Mouse (Mus musculus) heart, embryonic 10.5 days (tissue): ENCODE data around the gene Gsto2. TPM values are rescaled to one million over a fixed set of nuclear protein-coding genes. Genes with fewer than 3 reads are reported as not detected.

ENCODE experiments used
- DNase-seq: peaks from one replicate; pipeline ENCODE4 v3.0.0-alpha.2; 2017; ENCODE audit warnings: low spot score
- H3K27ac ChIP-seq: fragments of 300-500 bp; sonication (generic); 2 replicates; pipeline ENCODE4 v1.5.1; 2016; ENCODE audit warnings: mild to moderate bottlenecking
- H3K27me3 ChIP-seq: fragments of 300-500 bp; sonication (generic); 2 replicates; pipeline ENCODE4 v1.6.1; 2016; ENCODE audit warnings: mild to moderate bottlenecking; ENCODE audit not compliant: poor library complexity, insufficient read depth, severe bottlenecking
- H3K36me3 ChIP-seq: fragments of 300-500 bp; sonication (generic); 2 replicates; pipeline ENCODE4 v1.6.1; 2016; ENCODE audit warnings: mild to moderate bottlenecking, moderate library complexity
- H3K4me1 ChIP-seq: fragments of 300-500 bp; sonication (generic); 2 replicates; pipeline ENCODE4 v1.6.1; 2016; ENCODE audit warnings: mild to moderate bottlenecking
- H3K4me3 ChIP-seq: fragments of 300-500 bp; sonication (generic); 2 replicates; pipeline ENCODE4 v1.5.1; 2016; ENCODE audit warnings: mild to moderate bottlenecking, moderate library complexity
- H3K9me3 ChIP-seq: fragments of 300-500 bp; sonication (generic); 2 replicates; pipeline ENCODE4 v1.6.1; 2016; ENCODE audit warnings: mild to moderate bottlenecking, moderate library complexity
- WGBS: fragments of 180-500 bp; shearing (Covaris S2); methylation state at CpG from one replicate; pipeline ENCODE4 v1.1.7; 2016; 5-methylcytosine and 5-hydroxymethylcytosine counted together
- polyA plus RNA-seq: library from polyadenylated mRNA; unstranded; fragments of >200 nt; fragmentation: Nextera tagmentation; extraction: Ambion mirVana; gene quantifications from 2 replicates; pipeline ENCODE4 v1.2.1, GENCODE M21; 2016

Gene Gsto2
- polyA plus RNA-seq, 1 experiment from 2014 or later: 1.0 TPM

- Histone ChIP-seq H3K9me3 (no peaks in the 10 kb centered on the region), H3K4me1 (peaks cover 73% of the 10 kb centered on the region), H3K36me3 (peaks cover 13% of the 10 kb centered on the region; the same call in 1 of the 2 replicates), H3K27ac (no peak overlapping the region), H3K27me3 (no peaks in the 10 kb centered on the region), H3K4me3 (no peak overlapping the region)
- WGBS: 76% methylated on average over 5 of the region's 5 CpGs
- DNase-seq: no peak
These were observed 40.3 kb downstream of the Gsto2 start for GRCm38 (mm10) chr19:47905603-47906002.

GRCm38 (mm10) chr19:47907596-47907995 is 42.3 kb downstream of the Gsto2 start:
- Histone ChIP-seq H3K9me3 (no peaks in the 10 kb centered on the region), H3K27ac (no peak overlapping the region), H3K4me3 (no peak overlapping the region), H3K36me3 (peaks cover 26% of the 10 kb centered on the region), H3K27me3 (no peaks in the 10 kb centered on the region), H3K4me1 (peaks cover 70% of the 10 kb centered on the region)
- DNase-seq: no peak
- 83% methylated on average over 9 of the region's 9 CpGs for WGBS

- H3K36me3 ChIP-seq: peaks cover 26% of the 10 kb centered on the region
- H3K27me3 ChIP-seq: no peaks in the 10 kb centered on the region
- no peaks in the 10 kb centered on the region for H3K9me3 ChIP-seq
- WGBS: 35% methylated on average over 6 of the region's 6 CpGs
- H3K27ac ChIP-seq: peak overlapping the region; percentile 73
- peak overlapping the region; percentile 35; the same call in 1 of the 2 replicates for H3K4me3 ChIP-seq
- no peak for DNase-seq
- peaks cover 64% of the 10 kb centered on the region for H3K4me1 ChIP-seq
These were observed 43.6 kb downstream of the Gsto2 start for GRCm38 (mm10) chr19:47908961-47909371.

GRCm38 (mm10) chr19:47909387-47910116 is 44.2 kb downstream of the Gsto2 start:
- Histone ChIP-seq H3K27ac (peak overlapping the region; percentile 73), H3K4me3 (peak overlapping the region; percentile 35), H3K27me3 (no peaks in the 10 kb centered on the region), H3K9me3 (no peaks in the 10 kb centered on the region), H3K36me3 (peaks cover 29% of the 10 kb centered on the region), H3K4me1 (peaks cover 65% of the 10 kb centered on the region)
- DNase-seq: no peak
- WGBS: 1% methylated on average over 10 of the region's 10 CpGs

GRCm38 (mm10) chr19:47910117-47910618 is 44.8 kb downstream of the Gsto2 start:
- peaks cover 29% of the 10 kb centered on the region for H3K36me3 ChIP-seq
- DNase-seq: no peak
- H3K9me3 ChIP-seq: no peaks in the 10 kb centered on the region
- peaks cover 61% of the 10 kb centered on the region for H3K4me1 ChIP-seq
- WGBS: 31% methylated on average over 4 of the region's 4 CpGs
- peak overlapping the region; percentile 35; the same call in 1 of the 2 replicates for H3K4me3 ChIP-seq
- no peaks in the 10 kb centered on the region for H3K27me3 ChIP-seq
- peak overlapping the region; percentile 73 for H3K27ac ChIP-seq

- Histone ChIP-seq H3K9me3 (no peaks in the 10 kb centered on the region), H3K27ac (no peak overlapping the region), H3K36me3 (peaks cover 29% of the 10 kb centered on the region), H3K4me1 (peaks cover 55% of the 10 kb centered on the region), H3K27me3 (no peaks in the 10 kb centered on the region), H3K4me3 (no peak overlapping the region)
- WGBS: 81% methylated on average over 4 of the region's 4 CpGs
- DNase-seq: no peak
These were observed 45.4 kb downstream of the Gsto2 start for GRCm38 (mm10) chr19:47910751-47911150.

GRCm38 (mm10) chr19:47913344-47913743 is 48.0 kb downstream of the Gsto2 start:
- Histone ChIP-seq H3K4me3 (no peak overlapping the region), H3K9me3 (no peaks in the 10 kb centered on the region), H3K4me1 (peaks cover 75% of the 10 kb centered on the region), H3K36me3 (peaks cover 19% of the 10 kb centered on the region), H3K27ac (no peak overlapping the region), H3K27me3 (no peaks in the 10 kb centered on the region)
- DNase-seq: no peak
- WGBS: 87% methylated on average over 7 of the region's 7 CpGs

- peaks cover 68% of the 10 kb centered on the region for H3K4me1 ChIP-seq
- DNase-seq: no peak
- WGBS: 91% methylated on average over 4 of the region's 4 CpGs
These were observed 48.9 kb downstream of the Gsto2 start for GRCm38 (mm10) chr19:47914191-47914590.

GRCm38 (mm10) chr19:47915251-47915650 is 49.9 kb downstream of the Gsto2 start:
- H3K36me3 ChIP-seq: peaks cover 19% of the 10 kb centered on the region
- H3K4me3 ChIP-seq: no peak overlapping the region
- no peaks in the 10 kb centered on the region for H3K27me3 ChIP-seq
- no peak for DNase-seq
- H3K27ac ChIP-seq: no peak overlapping the region
- no peaks in the 10 kb centered on the region for H3K9me3 ChIP-seq
- WGBS: 76% methylated on average over 4 of the region's 4 CpGs
- H3K4me1 ChIP-seq: peaks cover 62% of the 10 kb centered on the region

More at GRCm38 (mm10) chr19:47914191-47914590, 48.9 kb downstream of the Gsto2 start:
- Histone ChIP-seq H3K36me3 (peaks cover 19% of the 10 kb centered on the region), H3K9me3 (no peaks in the 10 kb centered on the region), H3K27me3 (no peaks in the 10 kb centered on the region), H3K27ac (no peak overlapping the region), H3K4me3 (no peak overlapping the region)

GRCm38 (mm10) chr19:47917396-47917795 is 52.1 kb downstream of the Gsto2 start:
- Histone ChIP-seq H3K4me1 (peaks cover 43% of the 10 kb centered on the region), H3K36me3 (peaks cover 4% of the 10 kb centered on the region; the same call in 1 of the 2 replicates), H3K9me3 (no peaks in the 10 kb centered on the region), H3K27ac (peak overlapping the region; percentile 97; the same call in 1 of the 2 replicates), H3K27me3 (no peaks in the 10 kb centered on the region), H3K4me3 (peak overlapping the region; percentile 86)
- no peak for DNase-seq
- 38% methylated on average over 4 of the region's 4 CpGs for WGBS

GRCm38 (mm10) chr19:47918016-47918415 is 52.7 kb downstream of the Gsto2 start:
- peak overlapping the region; percentile 86 for H3K4me3 ChIP-seq
- peaks cover 41% of the 10 kb centered on the region for H3K4me1 ChIP-seq
- peaks cover 4% of the 10 kb centered on the region; the same call in 1 of the 2 replicates for H3K36me3 ChIP-seq
- DNase-seq: no peak
- no peaks in the 10 kb centered on the region for H3K27me3 ChIP-seq
- H3K27ac ChIP-seq: peak overlapping the region; percentile 97
- H3K9me3 ChIP-seq: no peaks in the 10 kb centered on the region
- 24% methylated on average over 9 of the region's 9 CpGs for WGBS

GRCm38 (mm10) chr19:47918455-47919101 is 53.2 kb downstream of the Gsto2 start:
- Histone ChIP-seq H3K27me3 (no peaks in the 10 kb centered on the region), H3K36me3 (peaks cover 4% of the 10 kb centered on the region; the same call in 1 of the 2 replicates), H3K4me3 (peak overlapping the region; percentile 86), H3K27ac (peak overlapping the region; percentile 97), H3K9me3 (no peaks in the 10 kb centered on the region), H3K4me1 (peaks cover 35% of the 10 kb centered on the region)
- WGBS: 1% methylated on average over 29 of the region's 29 CpGs
- no peak for DNase-seq
